Mouse (Mus musculus): ENCODE results near the gene Fam171a1.

GRCm38 (mm10) chr2:3239255-3239654 is 125.2 kb downstream of the Fam171a1 start:
- no peak for TF ChIP-seq POLR2A (IDR thresholded peaks at IDR 0.05; ENCODE audit: extremely low read depth, insufficient read depth, low read length)
- no peak for TF ChIP-seq CTCF (IDR thresholded peaks at IDR 0.05; ENCODE audit: extremely low read depth, insufficient read depth, low read length)
